Mouse (Mus musculus) CH12.LX (cell line): ENCODE results near the gene Rxylt1. TPM values are rescaled to one million over a fixed set of nuclear protein-coding genes. Genes with fewer than 3 reads are reported as not detected.

ENCODE experiments used
- DNase-seq: peaks from one replicate; pipeline ENCODE4 v3.0.0-alpha.2; 2013; ENCODE audit errors: extremely low read depth
- H3K27ac ChIP-seq: 2 replicates; pipeline ENCODE4 v1.5.1; 2012; ENCODE audit warnings: low read depth, mild to moderate bottlenecking, control low read depth, moderate library complexity; ENCODE audit not compliant: insufficient read depth
- H3K27me3 ChIP-seq: replicated peaks from 2 replicates; pipeline ENCODE3; 2012; ENCODE audit warnings: inconsistent platforms
- H3K36me3 ChIP-seq, 2 experiments: replicated peaks in 1 of 2; 2 replicates each; pipeline versions ENCODE3 to v1.6.1; 2012; ENCODE audit warnings: inconsistent platforms in 1 of 2, low read length in 1 of 2, mild to moderate bottlenecking in 1 of 2, mixed read lengths in 1 of 2, moderate library complexity in 1 of 2; ENCODE audit not compliant: control insufficient read depth in 1 of 2, insufficient read depth in 1 of 2
- H3K4me1 ChIP-seq, 2 experiments: 2 replicates each; pipeline ENCODE4 v1.6.1; 2012; ENCODE audit warnings: inconsistent platforms in 1 of 2, moderate library complexity in 1 of 2; ENCODE audit not compliant: insufficient read depth in 2 of 2, control insufficient read depth in 1 of 2
- H3K4me2 ChIP-seq: 2 replicates; pipeline ENCODE4 v1.6.1; 2012; ENCODE audit warnings: low read depth, mild to moderate bottlenecking, control low read depth; ENCODE audit not compliant: poor library complexity, insufficient read depth, severe bottlenecking
- H3K4me3 ChIP-seq, 3 experiments: fragments of 150-350 bp in 1 of 3; sonication (generic) in 1 of 3; replicated peaks in 1 of 3; 2 replicates each; pipeline versions ENCODE3 to v1.5.1; 2011 to 2012; ENCODE audit warnings: low read depth in 2 of 3, low read length in 2 of 3, mild to moderate bottlenecking in 2 of 3, moderate library complexity in 2 of 3, control low read depth in 1 of 3, improper control_type of control experiment in 1 of 3, inconsistent platforms in 1 of 3, mixed read lengths in 1 of 3; ENCODE audit not compliant: poor library complexity in 1 of 3
- H3K79me2 ChIP-seq: replicated peaks from 2 replicates; pipeline ENCODE4 v1.6.1; 2012; ENCODE audit warnings: mild to moderate bottlenecking, moderate library complexity; ENCODE audit not compliant: control insufficient read depth, poor library complexity, insufficient read depth, severe bottlenecking; ENCODE audit errors: extremely low read depth
- H3K9ac ChIP-seq: 2 replicates; pipeline ENCODE4 v1.6.1; 2012; ENCODE audit warnings: low read depth, mild to moderate bottlenecking, control low read depth, moderate library complexity; ENCODE audit not compliant: insufficient read depth
- H3K9me3 ChIP-seq: replicated peaks from 2 replicates; pipeline ENCODE3; 2012; ENCODE audit warnings: low read length, inconsistent platforms, mixed read lengths
- CHD2 ChIP-seq: IDR thresholded peaks from 2 replicates; pipeline ENCODE4 v1.6.1; 2011; ENCODE audit warnings: low read length, improper control_type of control experiment
- E2F4 ChIP-seq: IDR thresholded peaks from 2 replicates; pipeline ENCODE4 v1.6.1; 2011; ENCODE audit warnings: low read depth, low read length, improper control_type of control experiment; ENCODE audit not compliant: insufficient replicate concordance
- EP300 ChIP-seq: IDR thresholded peaks from 2 replicates; pipeline ENCODE4 v1.6.1; 2011; ENCODE audit warnings: low read length, improper control_type of control experiment
- GABPA ChIP-seq: IDR thresholded peaks from 2 replicates; pipeline ENCODE4 v1.6.1; 2012; ENCODE audit warnings: low read depth, low read length, improper control_type of control experiment, inconsistent platforms; ENCODE audit not compliant: insufficient replicate concordance
- IRF4 ChIP-seq: IDR thresholded peaks from 2 replicates; pipeline ENCODE4 v1.6.1; 2014; ENCODE audit warnings: low read depth, mild to moderate bottlenecking, inconsistent platforms, low read length, improper control_type of control experiment
- JUND ChIP-seq: conservative IDR thresholded peaks from 2 replicates; pipeline ENCODE4 v1.6.1; 2011; ENCODE audit warnings: low read depth, low read length, improper control_type of control experiment
- KAT2A ChIP-seq: IDR thresholded peaks from 2 replicates; pipeline ENCODE4 v1.6.1; 2012; ENCODE audit warnings: low read length, improper control_type of control experiment, inconsistent platforms; ENCODE audit not compliant: insufficient replicate concordance
- MAX ChIP-seq: IDR thresholded peaks from 2 replicates; pipeline ENCODE4 v1.6.1; 2011; ENCODE audit warnings: low read length, improper control_type of control experiment
- MEF2A ChIP-seq: IDR thresholded peaks from 2 replicates; pipeline ENCODE4 v1.6.1; 2014; ENCODE audit warnings: low read depth, mild to moderate bottlenecking, inconsistent platforms, low read length, improper control_type of control experiment, borderline replicate concordance
- MXI1 ChIP-seq: IDR thresholded peaks from 2 replicates; pipeline ENCODE4 v1.6.1; 2011; ENCODE audit warnings: mild to moderate bottlenecking, low read depth, low read length, improper control_type of control experiment
- NELFE ChIP-seq: IDR thresholded peaks from 2 replicates; pipeline ENCODE4 v1.6.1; 2011; ENCODE audit warnings: low read depth, low read length, improper control_type of control experiment
- PAX5 ChIP-seq: IDR thresholded peaks from 2 replicates; pipeline ENCODE4 v1.6.1; 2012; ENCODE audit warnings: low read length, inconsistent platforms, mixed read lengths
- RAD21 ChIP-seq: IDR thresholded peaks from 2 replicates; pipeline ENCODE4 v1.6.1; 2011; ENCODE audit warnings: low read depth, mild to moderate bottlenecking, low read length, improper control_type of control experiment, moderate library complexity
- RCOR1 ChIP-seq: conservative IDR thresholded peaks from 2 replicates; pipeline ENCODE4 v1.6.1; 2012; ENCODE audit warnings: low read depth, mild to moderate bottlenecking, inconsistent platforms, low read length, improper control_type of control experiment
- SMC3 ChIP-seq: IDR thresholded peaks from 2 replicates; pipeline ENCODE4 v1.6.1; 2011; ENCODE audit warnings: low read depth, low read length, improper control_type of control experiment
- TBP ChIP-seq: conservative IDR thresholded peaks from 2 replicates; pipeline ENCODE4 v1.6.1; 2011; ENCODE audit warnings: low read depth, low read length, improper control_type of control experiment
- TCF12 ChIP-seq: IDR thresholded peaks from 2 replicates; pipeline ENCODE4 v1.6.1; 2014; ENCODE audit warnings: low read depth, mild to moderate bottlenecking, inconsistent platforms, low read length, improper control_type of control experiment
- USF1 ChIP-seq: IDR thresholded peaks from 2 replicates; pipeline ENCODE4 v1.6.1; 2014; ENCODE audit warnings: low read depth, mild to moderate bottlenecking, inconsistent platforms, low read length, improper control_type of control experiment
- ZKSCAN1 ChIP-seq: IDR thresholded peaks from 2 replicates; pipeline ENCODE4 v1.6.1; 2012; ENCODE audit warnings: low read depth, inconsistent platforms, low read length, improper control_type of control experiment, borderline replicate concordance
- dilution Hi-C: fragments of 300-500 bp; cut with MboI; formaldehyde crosslinking; loops from 2 replicates; pipeline ENCODE4 v1.14.3; 2020; ENCODE audit warnings: low sequenced_read_pairs; ENCODE audit not compliant: extremely low pct_unique_long_range_greater_than_20kb, extremely low pct_ligation_motif_present
- in situ Hi-C: fragments of 300-500 bp; cut with MboI; formaldehyde crosslinking; loops from 3 replicates; pipeline ENCODE4 v1.14.3; 2019; ENCODE audit warnings: low sequenced_read_pairs, low pct_ligation_motif_present, low pct_unique_long_range_greater_than_20kb, mixed read lengths
- polyA plus RNA-seq: library from polyadenylated mRNA; unstranded; fragments of >175 nt; gene quantifications from 2 replicates; pipeline ENCODE4 v1.2.1, GENCODE M21; 2012; ENCODE audit warnings: low read depth; ENCODE audit not compliant: insufficient read length
- total RNA-seq, 2 experiments: library from RNA; depleted of rRNA; stranded (reverse); fragments of 300-350 nt in 1 of 2; fragments of >200 nt in 1 of 2; gene quantifications; 2 replicates each; pipeline ENCODE4 v1.2.3; 2012 to 2014

Rxylt1 gene
- total and polyA plus RNA-seq, 3 experiments: 19.5 to 78.0 (median 57.4) TPM

DNA sequence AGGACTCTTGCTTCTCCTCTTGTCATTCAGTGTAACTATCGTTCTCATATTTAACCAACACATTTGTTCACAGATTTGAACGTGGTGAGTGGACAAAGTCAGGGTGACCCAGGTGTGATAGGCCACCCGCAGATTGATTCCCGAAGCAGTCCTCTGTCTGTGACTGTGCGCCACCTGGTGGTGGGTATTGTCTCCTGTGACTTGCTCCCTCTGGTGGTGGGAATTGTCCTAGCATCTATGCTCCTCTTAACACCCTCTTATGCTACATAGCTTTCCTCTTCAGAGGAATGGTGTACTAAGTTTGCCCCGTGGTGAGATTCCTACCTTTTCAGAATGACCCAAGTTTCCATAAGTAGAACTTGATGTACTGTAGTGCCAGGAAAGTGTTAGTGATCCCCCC, 45.3 kb downstream of the Rxylt1 start (continued):
- TF ChIP-seq MEF2A (no peak), MAX (no peak), JUND (0 out of 2 replicates have a peak, but pooled peaks have one; percentile 24), RCOR1 (no peak), SMC3 (peak; percentile 99), RAD21 (peak; percentile 77)

DNA sequence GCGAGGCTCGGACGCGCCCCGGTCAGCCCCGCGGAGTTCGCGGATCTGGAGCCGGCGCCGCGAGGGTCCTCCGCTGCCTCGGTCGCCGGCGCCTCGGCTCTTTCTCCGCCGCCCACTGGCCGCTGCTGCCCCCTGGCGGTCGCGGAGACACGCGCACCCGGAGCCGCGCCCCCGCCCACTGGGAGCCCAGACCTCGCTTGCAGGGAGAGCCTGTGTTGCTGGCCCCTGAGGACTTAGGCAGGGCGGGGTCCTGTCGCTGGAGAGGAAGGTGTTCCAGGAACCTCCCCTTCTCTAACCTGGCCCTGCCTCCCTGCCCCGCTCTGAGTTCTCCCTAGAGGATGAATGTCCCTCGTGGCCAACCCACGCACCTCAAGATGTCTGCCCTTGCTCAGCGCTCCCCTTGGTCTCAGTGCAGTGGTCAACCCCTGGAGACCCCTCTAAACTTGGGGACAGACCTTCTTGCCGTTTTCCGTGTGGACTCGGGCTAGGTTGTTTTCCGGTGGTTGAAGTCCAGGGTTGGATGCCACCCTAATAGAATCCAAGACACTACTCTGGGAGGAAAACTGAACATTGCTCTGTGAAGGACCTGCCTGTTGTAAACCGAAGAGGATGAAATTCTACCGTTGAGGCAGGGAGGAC, 49.3 kb downstream of the Rxylt1 start:
- TF ChIP-seq USF1: no peak
- TF ChIP-seq MXI1: no peak
- TF ChIP-seq IRF4: no peak
- no peak for TF ChIP-seq EP300
- no peak for TF ChIP-seq TCF12
- no peak for TF ChIP-seq E2F4
- TF ChIP-seq RAD21: no peak
- TF ChIP-seq, all 38 proteins: peak for 0
- dilution Hi-C loops: no loop called here
- in situ Hi-C loops: no loop called here

DNA sequence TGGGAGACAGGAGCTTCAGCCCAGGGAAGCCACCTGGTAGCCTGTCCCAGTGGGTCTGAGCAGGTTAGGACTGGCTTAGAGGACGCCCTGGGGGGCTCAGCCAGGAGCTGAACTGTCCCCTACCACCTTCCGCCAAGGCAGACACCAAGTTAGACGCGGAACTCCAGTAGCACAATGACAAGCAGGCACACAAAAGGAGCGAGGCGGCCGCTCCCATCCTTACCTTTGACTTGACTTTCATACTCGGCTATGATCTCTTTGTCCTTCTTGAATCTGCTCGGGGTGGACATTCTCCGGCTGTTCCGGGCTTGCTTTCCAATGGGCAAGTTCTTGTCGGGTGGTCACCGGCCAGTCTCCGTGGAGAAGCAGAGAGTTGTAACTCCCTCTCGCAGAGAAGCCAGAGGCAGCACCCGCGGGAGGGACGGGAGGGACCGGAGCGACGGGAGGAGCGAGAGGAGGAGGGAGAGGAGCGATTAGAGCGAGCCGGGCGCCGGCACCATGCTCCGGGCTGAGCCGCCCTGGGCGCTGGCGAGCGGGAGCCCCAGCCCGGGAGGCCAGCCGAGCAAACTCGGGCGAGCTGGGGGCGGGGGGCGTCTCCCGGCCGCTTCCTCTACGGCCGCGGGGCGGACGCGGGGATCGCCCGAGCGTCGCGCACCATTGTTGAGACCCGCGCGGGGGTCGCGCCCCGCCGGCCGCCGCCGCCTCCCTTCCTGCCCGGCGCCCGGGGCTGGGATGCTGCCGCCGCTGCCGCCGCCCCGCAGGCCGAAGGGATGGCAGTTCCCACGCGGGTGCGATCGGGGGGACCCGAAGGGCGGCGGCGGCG, 50.1 kb downstream of the Rxylt1 start, which contains the start of gene Srgap1:
Srgap1 (minus strand) TSS at position 412 of the 823 bp plus-strand sequence.
- DNase-seq: no peak
- in situ Hi-C loops (no loop called here), dilution Hi-C loops (no loop called here)
- TF ChIP-seq CHD2 (no peak), GABPA (no peak), KAT2A (no peak), ZKSCAN1 (no peak), TBP (no peak), NELFE (no peak), PAX5 (no peak)
- no peaks in the 10 kb centered on the region for H3K79me2 ChIP-seq
- no peaks in the 10 kb centered on the region for H3K36me3 ChIP-seq
- no peak within 1 kb of the TSS for H3K27ac ChIP-seq
- H3K4me3 ChIP-seq: no peak within 1 kb of the TSS
- peaks cover 12% of the 10 kb centered on the region for H3K9me3 ChIP-seq
- H3K4me2 ChIP-seq: no peak within 1 kb of the TSS
- peaks cover 0 to 11% of the 10 kb centered on the region in 2 experiments; a peak in 1 of 4 replicates for H3K4me1 ChIP-seq
- H3K27me3 ChIP-seq: no peaks in the 10 kb centered on the region
- H3K9ac ChIP-seq: no peak within 1 kb of the TSS

More for the DNA sequence above, 49.3 kb downstream of the Rxylt1 start:
- no peak overlapping the region for H3K4me3 ChIP-seq
- H3K27me3 ChIP-seq: no peaks in the 10 kb centered on the region
- H3K36me3 ChIP-seq: no peaks in the 10 kb centered on the region
- DNase-seq: no peak
- peaks cover 12% of the 10 kb centered on the region for H3K9me3 ChIP-seq
- H3K79me2 ChIP-seq: no peaks in the 10 kb centered on the region
- no peak overlapping the region for H3K4me2 ChIP-seq
- H3K27ac ChIP-seq: no peak overlapping the region
- H3K9ac ChIP-seq: no peak overlapping the region
- H3K4me1 ChIP-seq: peaks cover 0 to 11% of the 10 kb centered on the region in 2 experiments; a peak in 1 of 4 replicates
